In the genomic region with DNA sequence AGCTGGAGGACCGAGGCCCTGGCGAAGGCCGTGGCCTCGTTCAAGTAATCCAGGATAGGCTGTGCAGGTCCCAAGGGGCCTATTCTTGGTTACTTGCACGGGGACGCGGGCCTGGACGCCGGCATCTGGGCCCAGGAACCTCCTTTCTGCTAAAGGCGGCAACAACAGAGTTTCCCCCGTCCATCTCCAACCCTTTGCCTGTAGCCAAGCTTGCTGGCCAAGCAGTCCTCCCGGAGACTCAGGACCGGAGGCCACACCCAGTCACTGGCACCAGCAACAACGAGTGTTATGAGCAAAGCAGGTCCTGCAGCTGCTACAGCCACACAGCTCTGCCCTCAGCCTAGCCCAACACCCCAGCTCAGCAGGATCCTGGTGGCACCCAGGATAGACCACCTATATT, we compare ENCODE assay signal across 10 mouse cellular contexts. TPM values are rescaled to one million over a fixed set of nuclear protein-coding genes. Genes with fewer than 3 reads are reported as not detected.
A peak's percentile ranks its signal among the peaks of the same experiment; 100 is the strongest.
DNase-seq lines count a peak whose midpoint lies in the region; ATAC-seq and TF ChIP-seq lines count a peak whose summit lies in the region.
"Had no signal": no experiment of that assay in that cellular context is flagged by ENCODE, and none has a peak within 500 bp of the region (broad histone marks: within the 10 kb centered on the region; RNA-seq: fewer than 3 reads in every experiment).

No protein-coding gene starts in this region.

- no peaks in the 10 kb centered on the region for H3K9me3 ChIP-seq in midbrain, embryonic 10.5 days (replicated peaks)
- no peaks in the 10 kb centered on the region for H3K9me3 ChIP-seq in midbrain, embryonic 14.5 days (ENCODE audit: control insufficient read depth, low read length)
- no peaks in the 10 kb centered on the region for H3K9me3 ChIP-seq in kidney, embryonic 15.5 days (replicated peaks)
- H3K9me3 ChIP-seq in intestine, embryonic 15.5 days, result no peaks in the 10 kb centered on the region

- TF ChIP-seq CTCF in olfactory bulb, adult 2 months (IDR thresholded peaks at IDR 0.05; ENCODE audit: insufficient read depth, low read depth, low read length), result no peak

- no peak for DNase-seq in midbrain, embryonic 10.5 days (ENCODE audit: low spot score)
- DNase-seq in midbrain, embryonic 14.5 days, result no peak
- peak; percentile 86 for DNase-seq in gastrocnemius, postnatal 14 days
- DNase-seq in right cerebral cortex, postnatal 4 days, result no peak
- DNase-seq in spleen, postnatal 36 days (ENCODE audit: low spot score in 2 of 2), result no peak
- DNase-seq: thymus, postnatal 14 days had no signal

- H3K36me3 ChIP-seq in midbrain, embryonic 10.5 days, result 0 out of 2 replicates have a peak, but pooled peaks cover 5% of the 10 kb centered on the region
- no peaks in the 10 kb centered on the region for H3K36me3 ChIP-seq in midbrain, embryonic 14.5 days (ENCODE audit: control insufficient read depth, insufficient read depth, low read length)
- H3K36me3 ChIP-seq in kidney, embryonic 15.5 days, result peaks cover 73% of the 10 kb centered on the region
- peaks cover 19% of the 10 kb centered on the region for H3K36me3 ChIP-seq in intestine, embryonic 15.5 days

- no peak overlapping the region for H3K4me3 ChIP-seq in midbrain, embryonic 10.5 days
- H3K4me3 ChIP-seq in midbrain, embryonic 14.5 days (replicated peaks; ENCODE audit: low read depth, low read length), result no peak overlapping the region
- H3K4me3 ChIP-seq in kidney, embryonic 15.5 days (replicated peaks), result no peak overlapping the region
- no peak overlapping the region for H3K4me3 ChIP-seq in olfactory bulb, adult 2 months (ENCODE audit: insufficient read depth, low read depth, low read length)
- no peak overlapping the region for H3K4me3 ChIP-seq in intestine, embryonic 15.5 days (replicated peaks)

- intact Hi-C loops in gastrocnemius, postnatal 14 days (cut with DNase I; ENCODE audit: low total_unique reads), result no loop called here

- H3K27me3 ChIP-seq in midbrain, embryonic 10.5 days (ENCODE audit: low read depth, poor library complexity, severe bottlenecking), result no peaks in the 10 kb centered on the region
- H3K27me3 ChIP-seq in midbrain, embryonic 14.5 days (ENCODE audit: control insufficient read depth, insufficient read depth, low read length), result no peaks in the 10 kb centered on the region
- H3K27me3 ChIP-seq in kidney, embryonic 15.5 days, result no peaks in the 10 kb centered on the region
- no peaks in the 10 kb centered on the region for H3K27me3 ChIP-seq in intestine, embryonic 15.5 days (replicated peaks)
- H3K27me3 ChIP-seq: Patski had no signal

- no peak overlapping the region for H3K9ac ChIP-seq in midbrain, embryonic 14.5 days (replicated peaks; ENCODE audit: low read length)
- no peak overlapping the region for H3K9ac ChIP-seq in kidney, embryonic 15.5 days
- H3K9ac ChIP-seq in intestine, embryonic 15.5 days, result no peak overlapping the region

- no peak for TF ChIP-seq POLR2A in olfactory bulb, adult 2 months (IDR thresholded peaks at IDR 0.05; ENCODE audit: insufficient read depth, low read depth, low read length)

- H3K4me2 ChIP-seq in midbrain, embryonic 14.5 days (ENCODE audit: low read length), result no peak overlapping the region
- H3K4me2 ChIP-seq in kidney, embryonic 15.5 days, result no peak overlapping the region
- no peak overlapping the region for H3K4me2 ChIP-seq in intestine, embryonic 15.5 days (replicated peaks)

- WGBS in midbrain, embryonic 10.5 days, result 89% methylated on average over 14 of the region's 14 CpGs
- WGBS in midbrain, embryonic 14.5 days, result 82% methylated on average over 14 of the region's 14 CpGs
- WGBS in kidney, embryonic 15.5 days, result 74% methylated on average over 14 of the region's 14 CpGs
- 73% methylated on average over 14 of the region's 14 CpGs for WGBS in olfactory bulb, adult 2 months
- WGBS in intestine, embryonic 15.5 days, result 83% methylated on average over 14 of the region's 14 CpGs

- ATAC-seq in midbrain, embryonic 14.5 days (ENCODE audit: low FRiP score, low TSS enrichment), result no peak
- ATAC-seq in kidney, embryonic 15.5 days (replicated peaks; ENCODE audit: low FRiP score), result no peak
- no peak for ATAC-seq in intestine, embryonic 15.5 days
- ATAC-seq: Patski had no signal

- peak overlapping the region; percentile 29; the same call in 1 of the 2 replicates for H3K27ac ChIP-seq in midbrain, embryonic 10.5 days (replicated peaks)
- H3K27ac ChIP-seq in midbrain, embryonic 14.5 days (replicated peaks; ENCODE audit: low read depth, low read length), result no peak overlapping the region
- H3K27ac ChIP-seq in kidney, embryonic 15.5 days, result 0 out of 2 replicates have a peak overlapping the region, but pooled peaks have one; percentile 4
- H3K27ac ChIP-seq in olfactory bulb, adult 2 months (ENCODE audit: insufficient read depth, low read depth, low read length), result peak overlapping the region; percentile 96
- no peak overlapping the region for H3K27ac ChIP-seq in intestine, embryonic 15.5 days

- peaks cover 38% of the 10 kb centered on the region for H3K4me1 ChIP-seq in midbrain, embryonic 10.5 days
- peaks cover 28% of the 10 kb centered on the region for H3K4me1 ChIP-seq in midbrain, embryonic 14.5 days (ENCODE audit: control insufficient read depth, insufficient read depth, low read length)
- H3K4me1 ChIP-seq in kidney, embryonic 15.5 days, result peaks cover 71% of the 10 kb centered on the region
- peaks cover 62% of the 10 kb centered on the region for H3K4me1 ChIP-seq in olfactory bulb, adult 2 months (ENCODE audit: control insufficient read depth, insufficient read depth, low read length)
- peaks cover 4% of the 10 kb centered on the region for H3K4me1 ChIP-seq in intestine, embryonic 15.5 days (replicated peaks)

RNA-seq across cellular contexts. Expression of gene Vill, which starts 20.8 kb away (rescaled TPM):
- polyA plus RNA-seq in midbrain, embryonic 10.5 days (2016; fragmentation: Nextera tagmentation; extraction: Ambion mirVana), result 10.5 and 11.3 TPM in 2 replicates
- 2.1 and 2.6 TPM in 2 replicates for polyA plus RNA-seq in midbrain, embryonic 14.5 days (2014; fragmentation: Nextera tagmentation; extraction: Ambion mirVana)
- under 1 TPM; 0.31 to 0.96 TPM for total RNA-seq in gastrocnemius, postnatal 14 days (2021)
- polyA plus RNA-seq in kidney, embryonic 15.5 days (2015; fragmentation: Nextera tagmentation; extraction: Ambion mirVana), result 36.4 and 46.2 TPM in 2 replicates
- not detected in 2 replicates for polyA plus RNA-seq in olfactory bulb, adult 2 months (2012; ENCODE audit: insufficient read depth, insufficient read length, low replicate concordance, missing spikeins)
- polyA plus RNA-seq in intestine, embryonic 15.5 days (2015; fragmentation: Nextera tagmentation; extraction: Ambion mirVana), result 16.1 and 17.2 TPM in 2 replicates

Comparison
In these comparisons a context has a peak if more than half of its experiments do, and no peak if none do; other contexts are left out.
1. H3K27ac ChIP-seq: peak in midbrain, embryonic 10.5 days (single experiment), kidney, embryonic 15.5 days (single experiment) and olfactory bulb, adult 2 months (single experiment); none in midbrain, embryonic 14.5 days (single experiment) and intestine, embryonic 15.5 days (single experiment).